Mouse (Mus musculus) heart, adult 2 months (tissue): ENCODE data around the gene Gper1.
A peak's percentile ranks its signal among the peaks of the same experiment; 100 is the strongest.

Experiments
- CTCF ChIP-seq: fragments of 200-600 bp; IDR thresholded peaks from 2 replicates; pipeline ENCODE4 v1.8.1; 2022; ENCODE audit warnings: antibody characterized with exemption, mild to moderate bottlenecking, moderate library complexity
- EP300 ChIP-seq: fragments of 200-500 bp; IDR thresholded peaks from 2 replicates; pipeline ENCODE4 v1.6.1; 2011; ENCODE audit warnings: low read depth, low read length, control low read depth; ENCODE audit not compliant: insufficient read depth
- POLR2A ChIP-seq: fragments of 200-500 bp; IDR thresholded peaks from 2 replicates; pipeline ENCODE4 v1.6.1; 2011; ENCODE audit warnings: mild to moderate bottlenecking, low read depth, low read length, control low read depth; ENCODE audit not compliant: insufficient read depth

DNA sequence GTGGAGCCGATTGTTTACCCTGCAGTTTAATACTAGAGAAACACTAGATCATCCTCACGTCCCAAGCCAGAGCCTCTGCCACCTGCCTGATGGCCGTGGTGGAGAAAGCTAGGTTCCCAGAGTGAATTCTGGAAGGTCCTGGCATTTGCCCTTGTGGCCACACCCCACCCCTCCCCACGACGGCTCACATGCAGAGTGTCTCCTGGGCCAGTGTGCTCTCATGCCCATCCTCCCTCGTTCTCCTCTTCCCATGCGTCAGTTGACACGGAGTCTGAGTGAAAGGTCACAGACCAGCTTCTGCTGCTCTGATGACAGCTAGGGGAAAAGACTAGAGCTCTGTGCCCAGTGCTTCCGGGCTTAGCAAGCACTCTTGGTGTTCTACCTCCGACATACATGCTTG is 38.4 kb upstream of the Gper1 start:
- TF ChIP-seq CTCF (0 out of 2 replicates have a peak, but pooled peaks have one; percentile 8), POLR2A (peak; percentile 38; the same call in 1 of the 2 replicates), EP300 (peak; percentile 88)
